Comparison of ENCODE assay signal across 33 mouse cellular contexts in the genomic region with DNA sequence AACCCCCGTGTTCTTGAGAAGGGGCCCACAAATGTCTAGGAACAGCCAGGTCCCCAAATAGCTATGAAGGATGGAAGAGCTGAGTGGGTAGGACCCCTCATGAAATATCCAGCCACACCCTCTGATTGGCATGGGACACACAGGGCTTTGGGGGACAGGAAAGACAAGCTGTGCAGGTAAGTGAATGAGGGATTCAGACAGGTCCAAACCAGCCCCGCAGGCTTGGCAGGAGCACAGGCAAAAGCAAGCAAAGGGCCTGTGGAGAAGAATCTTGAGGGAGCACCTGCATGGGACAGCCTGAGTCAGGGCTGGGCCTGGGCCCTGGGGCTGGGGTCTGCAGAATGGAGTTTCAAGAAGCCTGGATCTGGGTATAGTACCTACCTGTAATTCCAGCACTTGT. TPM values are rescaled to one million over a fixed set of nuclear protein-coding genes. Genes with fewer than 3 reads are reported as not detected.
DNase-seq lines count a peak whose midpoint lies in the region; ATAC-seq and TF ChIP-seq lines count a peak whose summit lies in the region.
"Had no signal": no experiment of that assay in that cellular context is flagged by ENCODE, and none has a peak within 500 bp of the region (broad histone marks: within the 10 kb centered on the region; RNA-seq: fewer than 3 reads in every experiment).

No protein-coding gene starts in this region.

- H3K9me3 ChIP-seq in embryonic facial prominence, embryonic 13.5 days = no peaks in the 10 kb centered on the region
- no peaks in the 10 kb centered on the region for H3K9me3 ChIP-seq in stomach, postnatal 0 days (ENCODE audit: control insufficient read depth, low read length)
- H3K9me3 ChIP-seq: forebrain, embryonic 10.5 days; intestine, embryonic 15.5 days; limb, embryonic 12.5 days; midbrain, embryonic 12.5 days; neural tube, embryonic 13.5 days had no signal

- no peak overlapping the region for H3K4me2 ChIP-seq in embryonic facial prominence, embryonic 13.5 days
- H3K4me2 ChIP-seq in stomach, postnatal 0 days (replicated peaks; ENCODE audit: low read depth) = no peak overlapping the region
- H3K4me2 ChIP-seq: intestine, embryonic 15.5 days; limb, embryonic 12.5 days; liver, embryonic 11.5 days; midbrain, embryonic 12.5 days; neural tube, embryonic 13.5 days had no signal

- no peak for TF ChIP-seq CTCF in stomach, postnatal 0 days (IDR thresholded peaks at IDR 0.05; ENCODE audit: low read depth)

- no peak overlapping the region for H3K4me3 ChIP-seq in embryonic facial prominence, embryonic 13.5 days
- H3K4me3 ChIP-seq in stomach, postnatal 0 days (ENCODE audit: low read depth, low read length) = no peak overlapping the region
- H3K4me3 ChIP-seq: forebrain, embryonic 10.5 days; intestine, embryonic 15.5 days; limb, embryonic 12.5 days; midbrain, embryonic 12.5 days; neural tube, embryonic 13.5 days had no signal

- intact Hi-C loops in heart, postnatal 14 days (cut with DNase I) = no loop called here

- no peak overlapping the region for H3K9ac ChIP-seq in embryonic facial prominence, embryonic 13.5 days
- no peak overlapping the region for H3K9ac ChIP-seq in stomach, postnatal 0 days (ENCODE audit: low read length)
- H3K9ac ChIP-seq: intestine, embryonic 15.5 days; limb, embryonic 12.5 days; midbrain, embryonic 12.5 days; neural tube, embryonic 13.5 days had no signal

- H3K27me3 ChIP-seq in embryonic facial prominence, embryonic 13.5 days = no peaks in the 10 kb centered on the region
- no peaks in the 10 kb centered on the region for H3K27me3 ChIP-seq in stomach, postnatal 0 days (ENCODE audit: control insufficient read depth, insufficient read depth, low read length)
- H3K27me3 ChIP-seq: intestine, embryonic 15.5 days; limb, embryonic 12.5 days; midbrain, embryonic 12.5 days; neural tube, embryonic 13.5 days; Patski had no signal

- peak overlapping the region; percentile 57; the same call in 1 of the 2 replicates for H3K27ac ChIP-seq in embryonic facial prominence, embryonic 13.5 days
- H3K27ac ChIP-seq in stomach, postnatal 0 days (replicated peaks) = peak overlapping the region; percentile 81
- H3K27ac ChIP-seq: forebrain, embryonic 10.5 days; intestine, embryonic 15.5 days; limb, embryonic 12.5 days; midbrain, embryonic 12.5 days; neural tube, embryonic 13.5 days had no signal

- 56% methylated on average over 2 of the region's 2 CpGs for WGBS in embryonic facial prominence, embryonic 13.5 days
- WGBS in stomach, postnatal 0 days = 45% methylated on average over 2 of the region's 2 CpGs

- no peak for ATAC-seq in embryonic facial prominence, embryonic 13.5 days (ENCODE audit: insufficient number of reproducible peaks, insufficient read depth, low FRiP score, low TSS enrichment, low read depth)
- ATAC-seq in stomach, postnatal 0 days (ENCODE audit: low FRiP score, low TSS enrichment) = peak; percentile 22; the same call in 1 of the 2 replicates
- ATAC-seq: forebrain, embryonic 16.5 days; hindbrain, embryonic 16.5 days; intestine, embryonic 15.5 days; Patski had no signal

- no peaks in the 10 kb centered on the region for H3K36me3 ChIP-seq in embryonic facial prominence, embryonic 13.5 days
- H3K36me3 ChIP-seq in stomach, postnatal 0 days (ENCODE audit: control insufficient read depth, insufficient read depth, low read length) = no peaks in the 10 kb centered on the region
- H3K36me3 ChIP-seq: forebrain, embryonic 10.5 days; intestine, embryonic 15.5 days; limb, embryonic 12.5 days; midbrain, embryonic 12.5 days; neural tube, embryonic 13.5 days had no signal

- H3K4me1 ChIP-seq in embryonic facial prominence, embryonic 13.5 days = peaks cover 7% of the 10 kb centered on the region
- no peaks in the 10 kb centered on the region; the same call in 1 of the 2 replicates for H3K4me1 ChIP-seq in stomach, postnatal 0 days (replicated peaks; ENCODE audit: control insufficient read depth, insufficient read depth)
- H3K4me1 ChIP-seq: intestine, embryonic 15.5 days; limb, embryonic 12.5 days; midbrain, embryonic 12.5 days; neural tube, embryonic 13.5 days had no signal

- TF ChIP-seq EP300 in stomach, postnatal 0 days (optimal IDR thresholded peaks at IDR 0.05) = peak; percentile 80

- peak; percentile 81 for DNase-seq in heart, adult 11 months
- DNase-seq in heart, postnatal 14 days = no peak
- DNase-seq in fat pad, adult 2 months (ENCODE audit: extremely low read depth, low read depth, low spot score) = peak; percentile 78
- DNase-seq in stomach, postnatal 0 days (ENCODE audit: low spot score) = no peak
- DNase-seq in frontal cortex, postnatal 36 days (ENCODE audit: low spot score in 2 of 2) = no peak
- no peak for DNase-seq in layer of hippocampus, adult 9-10 months (ENCODE audit: low spot score)
- DNase-seq: adrenal gland, postnatal 10 days; cerebellum, adult 8-10 months; cerebellum, postnatal 25 days; embryo, embryonic 11 days; gastrocnemius, postnatal 10 days; kidney, adult 2 months; kidney, postnatal 4 days; lung, postnatal 36 days; right cerebral cortex, postnatal 4 days; thymus, adult 2 months; thymus, postnatal 36 days had no signal

RNA-seq across cellular contexts. Expression of a gene that starts 10.4 kb away (rescaled TPM):
- 10 to 100 TPM; 40.6 to 42.5 TPM for total RNA-seq in heart, postnatal 14 days (2021)
- polyA plus RNA-seq in embryonic facial prominence, embryonic 13.5 days (2015; fragmentation: Nextera tagmentation; extraction: Ambion mirVana) = 18.2 and 18.6 TPM in 2 replicates
- polyA plus RNA-seq in stomach, postnatal 0 days (2015; fragmentation: Nextera tagmentation; extraction: Ambion mirVana) = 25.2 and 39.8 TPM in 2 replicates

RNA-seq across cellular contexts. Expression of a gene that starts 29.6 kb away (rescaled TPM):
- under 1 TPM in 1 of 2 experiments, not detected in 1; 0.10 TPM for total RNA-seq in heart, postnatal 14 days (2021)
- polyA plus RNA-seq in embryonic facial prominence, embryonic 13.5 days (2015; fragmentation: Nextera tagmentation; extraction: Ambion mirVana) = 0.26 TPM in 1 of 2 replicates, not detected in the other
- polyA plus RNA-seq in stomach, postnatal 0 days (2015; fragmentation: Nextera tagmentation; extraction: Ambion mirVana) = 5.4 and 5.7 TPM in 2 replicates
- total RNA-seq: gastrocnemius, postnatal 10 days; heart, postnatal 25 days; layer of hippocampus, adult 8-10 months; left cerebral cortex, postnatal 10 days; megakaryocyte, adult 5-6 weeks had no signal
- polyA plus RNA-seq: forebrain, embryonic 10.5 days; heart, embryonic 14.5 days; hindbrain, embryonic 11.5 days; hindbrain, embryonic 16.5 days; limb, embryonic 12.5 days had no signal

RNA-seq across cellular contexts. Expression of a gene that starts 58.5 kb away (rescaled TPM):
- total RNA-seq in heart, postnatal 14 days (2021) = 10 to 100 TPM; 28.6 to 31.2 TPM
- 69.2 and 72.6 TPM in 2 replicates for polyA plus RNA-seq in embryonic facial prominence, embryonic 13.5 days (2015; fragmentation: Nextera tagmentation; extraction: Ambion mirVana)
- polyA plus RNA-seq in stomach, postnatal 0 days (2015; fragmentation: Nextera tagmentation; extraction: Ambion mirVana) = 39.2 and 49.8 TPM in 2 replicates

Comparison
In these comparisons a context has a peak if more than half of its experiments do, and no peak if none do; other contexts are left out.
1. DNase-seq: peak in heart, adult 11 months (single experiment) and fat pad, adult 2 months (single experiment); none in heart, postnatal 14 days (0 of 2), stomach, postnatal 0 days (single experiment), frontal cortex, postnatal 36 days (0 of 2) and layer of hippocampus, adult 9-10 months (single experiment).